Mouse (Mus musculus) ES-Bruce4 (cell line): Measurements from ENCODE around the gene Fadd.

ENCODE experiments used
- EP300 ChIP-seq: IDR thresholded peaks from 2 replicates; pipeline ENCODE4 v1.6.1; 2011; ENCODE audit warnings: low read depth, low read length; ENCODE audit not compliant: insufficient read depth
- POLR2A ChIP-seq: IDR thresholded peaks from one replicate; pipeline ENCODE4 v1.8.1; 2011; ENCODE audit warnings: low read length; ENCODE audit not compliant: insufficient read depth

- TF ChIP-seq POLR2A (no peak), EP300 (no peak)
Observed at GRCm38 (mm10) chr7:144545231-144545630, 37.0 kb downstream of the Fadd start.
